Mouse (Mus musculus) liver, embryonic 14.5 days (tissue): ENCODE results near the gene Nek7. TPM values are rescaled to one million over a fixed set of nuclear protein-coding genes. Genes with fewer than 3 reads are reported as not detected.

Experiments used
- ATAC-seq: fragments of 200-750 bp; cut with Nextera tagmentation; 2 replicates; pipeline ENCODE4 v1.8.0; 2017; ENCODE audit warnings: moderate number of reproducible peaks, mild to moderate bottlenecking, moderate library complexity; ENCODE audit not compliant: insufficient read depth
- DNase-seq, 3 experiments: peaks; one replicate each; pipeline ENCODE4 v3.0.0-alpha.2; 2012 to 2013; ENCODE audit warnings: low read depth in 3 of 3, low spot score in 3 of 3
- H3K27ac ChIP-seq: fragments of 300-500 bp; sonication (generic); 2 replicates; pipeline ENCODE4 v1.5.1; 2014; ENCODE audit warnings: moderate library complexity, mild to moderate bottlenecking, control low read depth, inconsistent platforms
- H3K27me3 ChIP-seq: fragments of 300-500 bp; sonication (generic); 2 replicates; pipeline ENCODE4 v1.6.1; 2014; ENCODE audit warnings: mild to moderate bottlenecking, low read length, moderate library complexity; ENCODE audit not compliant: control insufficient read depth, insufficient read depth
- H3K36me3 ChIP-seq: fragments of 300-500 bp; sonication (generic); replicated peaks from 2 replicates; pipeline ENCODE4 v1.6.1; 2014; ENCODE audit warnings: low read depth; ENCODE audit not compliant: control insufficient read depth, insufficient read depth
- H3K4me1 ChIP-seq, 2 experiments: fragments of 200-500 bp in 1 of 2; fragments of 300-500 bp in 1 of 2; sonication (generic) in 1 of 2; replicated peaks; 2 replicates each; pipeline ENCODE4 v1.6.1; 2012 to 2014; ENCODE audit warnings: antibody characterized with exemption in 1 of 2, inconsistent platforms in 1 of 2, low read length in 1 of 2; ENCODE audit not compliant: control insufficient read depth in 2 of 2, insufficient read depth in 2 of 2
- H3K4me2 ChIP-seq: fragments of 300-500 bp; sonication (generic); 2 replicates; pipeline ENCODE4 v1.6.1; 2014; ENCODE audit warnings: low read depth, mild to moderate bottlenecking, control low read depth, moderate library complexity
- H3K4me3 ChIP-seq, 2 experiments: fragments of 200-500 bp in 1 of 2; fragments of 300-500 bp in 1 of 2; sonication (generic) in 1 of 2; 2 replicates each; pipeline ENCODE4 v1.5.1; 2012 to 2014; ENCODE audit warnings: low read depth in 2 of 2, low read length in 2 of 2, mild to moderate bottlenecking in 2 of 2, control low read depth in 1 of 2, inconsistent platforms in 1 of 2, moderate library complexity in 1 of 2; ENCODE audit not compliant: insufficient read depth in 1 of 2
- H3K9ac ChIP-seq: fragments of 300-500 bp; sonication (generic); replicated peaks from 2 replicates; pipeline ENCODE4 v1.6.1; 2014; ENCODE audit warnings: mild to moderate bottlenecking, control low read depth, moderate library complexity
- H3K9me3 ChIP-seq: fragments of 300-500 bp; sonication (generic); 2 replicates; pipeline ENCODE4 v1.6.1; 2016; ENCODE audit warnings: low read length, mixed read lengths; ENCODE audit not compliant: control insufficient read depth
- CTCF ChIP-seq: IDR thresholded peaks from 2 replicates; pipeline ENCODE4 v1.5.1; 2016; ENCODE audit warnings: antibody characterized with exemption, low read depth, control low read depth
- EP300 ChIP-seq: IDR thresholded peaks from 2 replicates; pipeline ENCODE4 v1.6.1; 2016; ENCODE audit warnings: antibody characterized with exemption, low read depth
- WGBS: fragments of 180-500 bp; shearing (Covaris S2); extraction: QIAGEN DNeasy Blood & Tissue Kit; methylation state at CpG from one replicate; pipeline ENCODE4 v1.1.7; 2014; ENCODE audit not compliant: insufficient replicate concordance; 5-methylcytosine and 5-hydroxymethylcytosine counted together
- polyA plus RNA-seq, 2 experiments: library from polyadenylated mRNA; depleted of rRNA in 1 of 2; stranded (reverse) in 1 of 2; unstranded in 1 of 2; fragments of >200 nt; fragmentation: Nextera tagmentation in 1 of 2; extraction: Ambion mirVana in 1 of 2; gene quantifications; 2 replicates each; pipeline versions ENCODE4 v1.2.1 to v1.2.3; 2012 to 2014

Gene Nek7
- polyA plus RNA-seq, 2 experiments, result 5.5 to 13.2 TPM

GRCm38 (mm10) chr1:138619114-138619971, 598 bp downstream of the Nek7 start:
- WGBS, result under 1% methylated on average over 82 of the region's 83 CpGs

GRCm38 (mm10) chr1:138618012-138618354, 2.0 kb downstream of the Nek7 start:
- Histone ChIP-seq H3K9ac (peak overlapping the region; percentile 76), H3K9me3 (no peaks in the 10 kb centered on the region), H3K27ac (peak overlapping the region; percentile 52), H3K27me3 (no peaks in the 10 kb centered on the region), H3K4me1 (peaks cover 11 to 15% of the 10 kb centered on the region in 2 experiments), H3K4me3 (peak overlapping the region; percentile 84 to 91), H3K36me3 (no peaks in the 10 kb centered on the region), H3K4me2 (peak overlapping the region; percentile 99)
- DNase-seq (peak; percentile 73 to 76 (median 76)), ATAC-seq (peak; percentile 75)
- TF ChIP-seq CTCF, result peak; percentile 67
- no peak for TF ChIP-seq EP300
- 1% methylated on average over 11 of the region's 11 CpGs for WGBS

More at GRCm38 (mm10) chr1:138619114-138619971, 598 bp downstream of the Nek7 start:
- TF ChIP-seq CTCF, result no peak
- TF ChIP-seq EP300, result no peak
- ATAC-seq (peak; percentile 90), DNase-seq (peak; percentile 88 to 92 (median 90))
- peak overlapping the region; percentile 99 for H3K4me2 ChIP-seq
- H3K27ac ChIP-seq, result peak overlapping the region; percentile 86
- no peaks in the 10 kb centered on the region for H3K9me3 ChIP-seq
- H3K27me3 ChIP-seq, result no peaks in the 10 kb centered on the region
- H3K36me3 ChIP-seq, result no peaks in the 10 kb centered on the region
- H3K4me1 ChIP-seq, result peaks cover 11 to 15% of the 10 kb centered on the region in 2 experiments
- peak overlapping the region; percentile 91 to 99 for H3K4me3 ChIP-seq
- H3K9ac ChIP-seq, result peak overlapping the region; percentile 95

GRCm38 (mm10) chr1:138617279-138618011, 2.5 kb downstream of the Nek7 start:
- Histone ChIP-seq H3K9ac (peak overlapping the region; percentile 76), H3K27ac (peak overlapping the region; percentile 52), H3K4me3 (peak overlapping the region; percentile 84 to 91), H3K4me1 (peaks cover 11 to 15% of the 10 kb centered on the region in 2 experiments), H3K27me3 (no peaks in the 10 kb centered on the region), H3K9me3 (no peaks in the 10 kb centered on the region), H3K4me2 (peak overlapping the region; percentile 99), H3K36me3 (no peaks in the 10 kb centered on the region)
- no peak for TF ChIP-seq EP300
- TF ChIP-seq CTCF, result no peak
- ATAC-seq, result no peak
- peak in 1 of 3 experiments; percentile 4 for DNase-seq
- 23% methylated on average over 17 of the region's 17 CpGs for WGBS

- ATAC-seq, result no peak
- 63% methylated on average over 3 of the region's 3 CpGs for WGBS
Measured at GRCm38 (mm10) chr1:138615388-138615787, 4.6 kb downstream of the Nek7 start.

More at GRCm38 (mm10) chr1:138615388-138615787, 4.6 kb downstream of the Nek7 start:
- TF ChIP-seq EP300, result no peak
- TF ChIP-seq CTCF, result no peak
- no peak overlapping the region for H3K27ac ChIP-seq
- no peak for DNase-seq
- H3K4me2 ChIP-seq, result no peak overlapping the region
- no peaks in the 10 kb centered on the region for H3K36me3 ChIP-seq
- no peak overlapping the region for H3K9ac ChIP-seq
- H3K4me3 ChIP-seq, result no peak overlapping the region
- no peaks in the 10 kb centered on the region for H3K27me3 ChIP-seq
- peaks cover 9 to 15% of the 10 kb centered on the region in 2 experiments for H3K4me1 ChIP-seq
- H3K9me3 ChIP-seq, result no peaks in the 10 kb centered on the region
